Mouse (Mus musculus): ENCODE measurements around the gene Mrpl4.

Mrpl4 gene

GRCm38 (mm10) chr9:21018600-21018999 lies 16.1 kb downstream of the Mrpl4 start:
- DNase-seq, result no peak

- DNase-seq, result no peak
These were observed 18.8 kb downstream of the Mrpl4 start for GRCm38 (mm10) chr9:21021363-21021762.

GRCm38 (mm10) chr9:21022288-21022687 lies 19.8 kb downstream of the Mrpl4 start:
- DNase-seq, result no peak

GRCm38 (mm10) chr9:21022726-21023125 lies 20.2 kb downstream of the Mrpl4 start:
- no peak for DNase-seq

GRCm38 (mm10) chr9:21025258-21025810 lies 22.8 kb downstream of the Mrpl4 start:
- no peak for DNase-seq

- no peak for DNase-seq
These were observed 24.3 kb downstream of the Mrpl4 start for GRCm38 (mm10) chr9:21026849-21027248.

- no peak for DNase-seq
These were observed 25.3 kb downstream of the Mrpl4 start for GRCm38 (mm10) chr9:21027774-21028290.

- DNase-seq, result no peak
These were observed 26.1 kb downstream of the Mrpl4 start for GRCm38 (mm10) chr9:21028560-21029110.

GRCm38 (mm10) chr9:21029291-21030054 lies 26.9 kb downstream of the Mrpl4 start, which contains the start of gene Icam4:
Icam4 (plus strand) TSS chr9:21029373.
- DNase-seq, result peak; percentile 58 to 67

- DNase-seq, result no peak
These were observed 27.6 kb downstream of the Mrpl4 start for GRCm38 (mm10) chr9:21030055-21030600.

- DNase-seq, result peak; percentile 75 to 88
These were observed 28.3 kb downstream of the Mrpl4 start for GRCm38 (mm10) chr9:21030781-21031250.

- peak; percentile 43 to 62 for DNase-seq
These were observed 28.8 kb downstream of the Mrpl4 start for GRCm38 (mm10) chr9:21031251-21031895.

- peak in 1 of 2 experiments; percentile 34 for DNase-seq
These were observed 29.4 kb downstream of the Mrpl4 start, which contains the start of gene Icam5 for GRCm38 (mm10) chr9:21031896-21032351. Icam5 (plus strand) TSS chr9:21032073.

- DNase-seq, result no peak
These were observed 30.0 kb downstream of the Mrpl4 start for GRCm38 (mm10) chr9:21032491-21032890.

- peak; percentile 51 to 64 for DNase-seq
These were observed 30.6 kb downstream of the Mrpl4 start for GRCm38 (mm10) chr9:21033136-21033535.

- DNase-seq, result no peak
These were observed 32.0 kb downstream of the Mrpl4 start for GRCm38 (mm10) chr9:21034481-21035085.

GRCm38 (mm10) chr9:21035586-21035985 lies 33.0 kb downstream of the Mrpl4 start:
- no peak for DNase-seq

- no peak for DNase-seq
These were observed 33.6 kb downstream of the Mrpl4 start for GRCm38 (mm10) chr9:21036161-21036560.

GRCm38 (mm10) chr9:21036666-21037065 lies 34.1 kb downstream of the Mrpl4 start:
- DNase-seq, result no peak

GRCm38 (mm10) chr9:21037481-21037891 lies 34.9 kb downstream of the Mrpl4 start:
- no peak for DNase-seq

- DNase-seq, result no peak
These were observed 37.2 kb downstream of the Mrpl4 start for GRCm38 (mm10) chr9:21039779-21040178.

- DNase-seq, result no peak
These were observed 38.8 kb downstream of the Mrpl4 start for GRCm38 (mm10) chr9:21041308-21041707.

Measured in thymus, adult 18-20 months (tissue).